Mouse (Mus musculus): ENCODE data around the gene Sel1l2. TPM values are rescaled to one million over a fixed set of nuclear protein-coding genes. Genes with fewer than 3 reads are reported as not detected.

The Sel1l2 gene
- total and polyA plus RNA-seq, 3 experiments: not detected

GRCm38 (mm10) chr2:140280808-140281207 lies 108.7 kb downstream of the Sel1l2 start:
- H3K9ac ChIP-seq (ENCODE audit: control insufficient read depth, low read depth, low read length, poor library complexity, severe bottlenecking): no peak overlapping the region
- TF ChIP-seq RAD21 (IDR thresholded peaks at IDR 0.05; ENCODE audit: low read depth, low read length): no peak
- TF ChIP-seq UBTF (IDR thresholded peaks at IDR 0.05; ENCODE audit: borderline replicate concordance, insufficient read depth, low read depth, low read length): no peak
- no peak for TF ChIP-seq SIN3A (IDR thresholded peaks at IDR 0.05; ENCODE audit: low read length)
- TF ChIP-seq ZMIZ1 (IDR thresholded peaks at IDR 0.05; ENCODE audit: low read depth, low read length): no peak
- no peak for TF ChIP-seq POLR2A (IDR thresholded peaks at IDR 0.05; ENCODE audit: control insufficient read depth in 1 of 2, insufficient read depth in 1 of 2, low read depth in 1 of 2, low read length in 2 of 2, poor library complexity in 1 of 2)
- no peak for TF ChIP-seq MXI1 (IDR thresholded peaks at IDR 0.05; ENCODE audit: low read depth, low read length)
- TF ChIP-seq TAL1 (IDR thresholded peaks at IDR 0.05; ENCODE audit: low read length): no peak
- no peak for TF ChIP-seq ZC3H11A (IDR thresholded peaks at IDR 0.05; ENCODE audit: low read depth, low read length)
- no peak for TF ChIP-seq USF1 (IDR thresholded peaks at IDR 0.05; ENCODE audit: low read depth, low read length)
- TF ChIP-seq SMC3 (IDR thresholded peaks at IDR 0.05; ENCODE audit: low read depth, low read length): no peak
- TF ChIP-seq MAFK (IDR thresholded peaks at IDR 0.05; ENCODE audit: borderline replicate concordance, low read depth, low read length): no peak
- no peak for TF ChIP-seq ETS1 (IDR thresholded peaks at IDR 0.05; ENCODE audit: low read depth, low read length)
- TF ChIP-seq CHD2 (IDR thresholded peaks at IDR 0.05; ENCODE audit: low read length): no peak
- no peak for TF ChIP-seq GATA1 (IDR thresholded peaks at IDR 0.05; ENCODE audit: low read depth, low read length)
- TF ChIP-seq MAX (IDR thresholded peaks at IDR 0.05; ENCODE audit: low read length): no peak
- no peaks in the 10 kb centered on the region for H3K4me1 ChIP-seq (ENCODE audit: control insufficient read depth in 1 of 2, insufficient read depth in 2 of 2, low read length in 2 of 2)
- no peaks in the 10 kb centered on the region for H3K9me3 ChIP-seq (replicated peaks; ENCODE audit: insufficient read depth, low read length)
- no peak for DNase-seq (ENCODE audit: low read depth, low spot score)
- H3K27ac ChIP-seq (ENCODE audit: control insufficient read depth, low read depth, low read length): no peak overlapping the region
- no peaks in the 10 kb centered on the region for H3K36me3 ChIP-seq (ENCODE audit: control insufficient read depth in 1 of 2, insufficient read depth in 2 of 2, low read length in 2 of 2)
- H3K79me2 ChIP-seq (ENCODE audit: control insufficient read depth, insufficient read depth, low read length, poor library complexity): no peaks in the 10 kb centered on the region
- H3K27me3 ChIP-seq (ENCODE audit: control insufficient read depth in 1 of 2, insufficient read depth in 2 of 2, low read length in 2 of 2): no peaks in the 10 kb centered on the region; a peak in 1 of 4 replicates
- no peak overlapping the region for H3K4me3 ChIP-seq (ENCODE audit: control insufficient read depth in 1 of 2, insufficient read depth in 1 of 2, low read depth in 2 of 2, low read length in 2 of 2)

- Histone ChIP-seq H3K4me1 (ENCODE audit: control insufficient read depth in 1 of 2, insufficient read depth in 2 of 2, low read length in 2 of 2) (no peaks in the 10 kb centered on the region), H3K27me3 (ENCODE audit: control insufficient read depth in 1 of 2, insufficient read depth in 2 of 2, low read length in 2 of 2) (no peaks in the 10 kb centered on the region), H3K27ac (ENCODE audit: control insufficient read depth, low read depth, low read length) (no peak overlapping the region), H3K36me3 (ENCODE audit: control insufficient read depth in 1 of 2, insufficient read depth in 2 of 2, low read length in 2 of 2) (no peaks in the 10 kb centered on the region), H3K79me2 (ENCODE audit: control insufficient read depth, insufficient read depth, low read length, poor library complexity) (no peaks in the 10 kb centered on the region), H3K9me3 (replicated peaks; ENCODE audit: insufficient read depth, low read length) (no peaks in the 10 kb centered on the region), H3K9ac (ENCODE audit: control insufficient read depth, low read depth, low read length, poor library complexity, severe bottlenecking) (no peak overlapping the region), H3K4me3 (ENCODE audit: control insufficient read depth in 1 of 2, insufficient read depth in 1 of 2, low read depth in 2 of 2, low read length in 2 of 2) (no peak overlapping the region)
- no peak for DNase-seq (ENCODE audit: low read depth, low spot score)
- no peak for TF ChIP-seq MEF2A (IDR thresholded peaks at IDR 0.05; ENCODE audit: extremely low read depth, insufficient replicate concordance, low read depth, low read length, poor library complexity, severe bottlenecking)
- no peak for TF ChIP-seq ZC3H11A (IDR thresholded peaks at IDR 0.05; ENCODE audit: low read depth, low read length)
- TF ChIP-seq CTCF (IDR thresholded peaks at IDR 0.05 in 2 of 3, conservative IDR thresholded peaks at IDR 0.05 in 1 of 3; ENCODE audit: control insufficient read depth in 1 of 3, insufficient read depth in 1 of 3, low read depth in 2 of 3, low read length in 3 of 3, poor library complexity in 1 of 3, severe bottlenecking in 1 of 3): no peak
- TF ChIP-seq GATA1 (IDR thresholded peaks at IDR 0.05; ENCODE audit: low read depth, low read length): no peak
- no peak for TF ChIP-seq TAL1 (IDR thresholded peaks at IDR 0.05; ENCODE audit: low read length)
- no peak for TF ChIP-seq MAZ (IDR thresholded peaks at IDR 0.05; ENCODE audit: low read depth, low read length)
- no peak for TF ChIP-seq TCF12 (IDR thresholded peaks at IDR 0.05; ENCODE audit: low read depth, low read length)
- TF ChIP-seq USF1 (IDR thresholded peaks at IDR 0.05; ENCODE audit: low read depth, low read length): no peak
- no peak for TF ChIP-seq KAT2A (conservative IDR thresholded peaks at IDR 0.05; ENCODE audit: low read depth, low read length)
- TF ChIP-seq EP300 (IDR thresholded peaks at IDR 0.05; ENCODE audit: low read depth in 1 of 2, low read length in 2 of 2): no peak
- TF ChIP-seq HCFC1 (IDR thresholded peaks at IDR 0.05; ENCODE audit: low read depth, low read length): no peak
- no peak for TF ChIP-seq UBTF (IDR thresholded peaks at IDR 0.05; ENCODE audit: borderline replicate concordance, insufficient read depth, low read depth, low read length)
These were observed 133.8 kb downstream of the Sel1l2 start for GRCm38 (mm10) chr2:140255595-140256141.
